Mouse (Mus musculus): ENCODE measurements at regions not wholly inside any gene's neighbourhood (a gene's known extent, or its start where the extent isn't known, plus 50 kb on each side); places are given as distances from the start of the nearest gene placed in this dataset.

- TF ChIP-seq CTCF (IDR thresholded peaks at IDR 0.05; ENCODE audit: extremely low read depth, insufficient read length, insufficient replicate concordance, low read depth, low read length) (no peak), POLR2A (IDR thresholded peaks at IDR 0.05; ENCODE audit: low read depth, low read length) (no peak)
These were observed 675.1 kb downstream of the Pom121l12 start for GRCm38 (mm10) chr11:15274043-15274773.
